Mouse (Mus musculus) central nervous system, embryonic 14 days (tissue): ENCODE data around the gene Ubxn6. TPM values are rescaled to one million over a fixed set of nuclear protein-coding genes. Genes with fewer than 3 reads are reported as not detected.

Experiments used
- polyA plus RNA-seq: library from polyadenylated mRNA; depleted of rRNA; stranded (reverse); fragments of >200 nt; gene quantifications from 2 replicates; pipeline ENCODE4 v1.2.3, GENCODE M21; 2012; rRNA removed

The Ubxn6 gene
- polyA plus RNA-seq, result 92.1 and 99.5 TPM in 2 replicates

GRCm38 (mm10) chr17:56074827-56075208 lies at the start of gene Ubxn6:
TSS of gene Ubxn6 (minus strand) at chr17:56075028.

GRCm38 (mm10) chr17:56121826-56122225 lies 47.0 kb upstream of the Ubxn6 start, which contains the start of gene Lrg1:
TSS of gene Lrg1 (minus strand) at chr17:56122001.

GRCm38 (mm10) chr17:56117251-56117710 lies 42.5 kb upstream of the Ubxn6 start, which contains the start of gene Plin5:
TSS of gene Plin5 (minus strand) at chr17:56117596.

GRCm38 (mm10) chr17:56109219-56110051 lies 34.6 kb upstream of the Ubxn6 start, which contains the start of gene Plin4:
TSS of gene Plin4 (minus strand) at chr17:56109803.

GRCm38 (mm10) chr17:56078880-56079795 lies 4.3 kb upstream of the Ubxn6 start, which contains the start of gene Hdgfl2:
TSS of gene Hdgfl2 (plus strand) at chr17:56079634.

GRCm38 (mm10) chr17:56040030-56040856 lies 34.6 kb downstream of the Ubxn6 start, which contains the start of gene Chaf1a:
TSS of gene Chaf1a (plus strand) at chr17:56040439.

GRCm38 (mm10) chr17:56036176-56036900 lies 38.5 kb downstream of the Ubxn6 start, which contains the start of gene Sh3gl1:
TSS of gene Sh3gl1 (minus strand) at chr17:56036635.

Other genes starting within 250 kb of the Ubxn6 start
- 4.7 and 5.3 TPM in 2 replicates for gene Zfp119a, start 196.1 kb downstream of the Ubxn6 start, polyA plus RNA-seq
- gene Zfp959, start 182.9 kb downstream of the Ubxn6 start, polyA plus RNA-seq, result 8.4 and 9.3 TPM in 2 replicates
- gene Zfp119b, start 125.5 kb downstream of the Ubxn6 start, polyA plus RNA-seq, result 3.6 and 3.7 TPM in 2 replicates
- 4.5 TPM in 2 replicates for gene Ebi3, start 122.4 kb downstream of the Ubxn6 start, polyA plus RNA-seq
- gene Yju2, start 115.9 kb downstream of the Ubxn6 start, polyA plus RNA-seq, result 16.5 and 19.7 TPM in 2 replicates
- 194 and 215 TPM in 2 replicates for gene Shd, start 104.6 kb downstream of the Ubxn6 start, polyA plus RNA-seq
- gene Fsd1, start 88.5 kb downstream of the Ubxn6 start, polyA plus RNA-seq, result 118 and 121 TPM in 2 replicates
- 6.4 and 7.7 TPM in 2 replicates for gene Stap2, start 69.4 kb downstream of the Ubxn6 start, polyA plus RNA-seq
- gene Mpnd, start 69.3 kb downstream of the Ubxn6 start, polyA plus RNA-seq, result 210 and 233 TPM in 2 replicates
- gene Sh3gl1, start 38.4 kb downstream of the Ubxn6 start, polyA plus RNA-seq, result 97.4 and 102 TPM in 2 replicates
- gene Chaf1a, start 34.6 kb downstream of the Ubxn6 start, polyA plus RNA-seq, result 13.1 and 15.1 TPM in 2 replicates
- 142 and 163 TPM in 2 replicates for gene Hdgfl2, start 4.6 kb upstream of the Ubxn6 start, polyA plus RNA-seq
- 0.09 and 0.10 TPM in 2 replicates for gene Plin4, start 34.8 kb upstream of the Ubxn6 start, polyA plus RNA-seq
- 0.32 and 0.51 TPM in 2 replicates for gene Plin5, start 42.6 kb upstream of the Ubxn6 start, polyA plus RNA-seq
- 0.05 and 0.20 TPM in 2 replicates for gene Lrg1, start 47.0 kb upstream of the Ubxn6 start, polyA plus RNA-seq
- 28.0 and 28.1 TPM in 2 replicates for gene Sema6b, start 65.3 kb upstream of the Ubxn6 start, polyA plus RNA-seq
- gene Tnfaip8l1, start 87.4 kb upstream of the Ubxn6 start, polyA plus RNA-seq, result 7.1 and 8.0 TPM in 2 replicates
- gene Mydgf, start 108.9 kb upstream of the Ubxn6 start, polyA plus RNA-seq, result 46.5 and 54.4 TPM in 2 replicates
- 49.6 and 51.1 TPM in 2 replicates for gene Dpp9, start 143.9 kb upstream of the Ubxn6 start, polyA plus RNA-seq
- 21.2 and 22.7 TPM in 2 replicates for gene Fem1a, start 181.8 kb upstream of the Ubxn6 start, polyA plus RNA-seq
- 3.4 and 4.1 TPM in 2 replicates for gene Ticam1, start 201.8 kb upstream of the Ubxn6 start, polyA plus RNA-seq
- 8.4 and 12.6 TPM in 2 replicates for gene Plin3, start 217.8 kb upstream of the Ubxn6 start, polyA plus RNA-seq
- not detected in 2 replicates for gene Arrdc5, start 225.3 kb upstream of the Ubxn6 start, polyA plus RNA-seq
- 51.9 and 57.4 TPM in 2 replicates for gene Uhrf1, start 228.3 kb upstream of the Ubxn6 start, polyA plus RNA-seq